Mouse (Mus musculus): ENCODE data around the gene Ckb. TPM values are rescaled to one million over a fixed set of nuclear protein-coding genes. Genes with fewer than 3 reads are reported as not detected.

The Ckb gene
- 1.7 TPM for polyA plus RNA-seq (2014; fragmentation: Illumina TruSeq; extraction: RNeasy Lipid Tissue Mini Kit (QIAGEN cat#74804))

GRCm38 (mm10) chr12:111672176-111672575 lies at the start of gene Ckb:
Gene Ckb (minus strand): TSS chr12:111672338.

DNA sequence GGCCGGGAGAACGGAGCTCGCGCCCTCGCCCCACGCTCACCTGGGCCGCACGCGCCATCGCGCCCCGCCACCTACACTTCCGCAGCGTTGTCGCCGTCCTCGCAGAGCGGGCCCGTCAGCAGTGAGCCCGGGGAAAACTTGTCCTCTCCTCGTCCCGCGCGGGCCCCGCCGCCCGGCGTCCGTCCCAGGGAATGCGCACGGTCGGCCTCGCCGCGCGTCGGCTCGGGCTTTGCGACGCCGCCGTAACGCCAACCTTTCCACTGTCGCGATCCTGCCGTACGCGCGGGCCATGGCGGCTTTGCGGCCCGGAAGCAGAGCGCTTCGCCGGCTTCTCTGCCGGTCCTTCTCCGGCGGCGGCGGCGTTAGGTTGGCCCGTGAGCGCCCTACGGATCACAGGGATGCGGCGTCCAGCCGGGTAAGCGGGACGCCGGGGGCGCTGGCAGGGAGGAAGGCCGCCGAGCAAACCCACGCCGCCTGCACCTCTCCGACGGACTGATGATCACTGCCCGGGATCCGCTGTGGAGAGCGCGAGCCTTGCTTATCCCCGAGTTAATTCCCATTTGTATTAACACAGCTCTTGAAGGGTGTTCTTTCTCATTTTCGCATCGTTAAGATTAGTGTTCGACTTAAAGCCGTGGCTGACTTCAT lies 41.0 kb upstream of the Ckb start, which contains the start of the genes Bag5 and Apopt1:
Bag5 (minus strand) TSS at position 254 of the 648 bp plus-strand sequence.
Apopt1 (plus strand) TSS at position 258 of the 648 bp plus-strand sequence.

DNA sequence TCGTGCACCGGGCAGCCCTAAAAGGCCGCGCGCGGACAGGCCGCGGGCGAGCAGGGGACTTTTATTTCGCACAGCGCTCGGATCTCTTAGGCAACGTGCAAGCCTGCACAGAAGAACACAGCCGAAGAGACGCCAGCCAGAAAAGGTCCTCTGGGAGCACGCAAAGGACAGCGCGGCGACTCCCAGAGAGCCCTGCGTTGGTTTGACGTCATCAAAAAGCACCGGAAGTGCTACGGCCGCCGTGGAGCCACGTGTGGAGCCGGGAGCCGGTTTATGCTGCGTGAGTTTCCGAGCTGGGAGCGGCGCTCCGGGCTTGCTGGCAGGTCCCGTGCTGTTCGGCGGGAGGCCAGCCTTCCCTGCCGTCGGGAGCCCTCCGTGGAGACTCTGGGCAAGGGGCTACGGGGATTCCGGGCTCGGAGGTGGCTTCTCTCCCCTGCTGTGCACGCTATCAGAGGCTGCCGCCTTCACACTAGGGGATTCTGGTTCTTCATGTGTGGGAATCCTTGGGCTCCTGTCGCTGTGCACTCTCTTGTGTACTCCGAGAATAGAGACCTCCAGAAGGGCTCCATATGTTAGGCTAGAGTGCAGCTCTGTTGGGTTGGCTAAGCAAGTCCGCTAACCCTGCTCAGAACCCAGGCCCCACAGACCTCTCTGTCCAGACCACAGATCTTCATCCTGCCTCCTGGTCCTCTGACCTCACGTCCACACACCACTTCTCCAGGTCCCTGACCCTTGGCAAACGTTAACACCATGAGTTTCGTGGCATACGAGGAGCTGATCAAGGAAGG lies 5.9 kb upstream of the Ckb start, which contains the start of gene Trmt61a:
Trmt61a (plus strand) TSS at position 224 of the 788 bp plus-strand sequence.

Other genes with a start within 250 kb of the Ckb start
- gene Tnfaip2, start 229.9 kb downstream of the Ckb start, polyA plus RNA-seq (2014; fragmentation: Illumina TruSeq; extraction: RNeasy Lipid Tissue Mini Kit (QIAGEN cat#74804)) = 1.5 TPM
- 4.5 TPM for gene Gm266, start 186.5 kb downstream of the Ckb start, polyA plus RNA-seq (2014; fragmentation: Illumina TruSeq; extraction: RNeasy Lipid Tissue Mini Kit (QIAGEN cat#74804))
- 762 TPM for gene Eif5, start 134.3 kb downstream of the Ckb start, polyA plus RNA-seq (2014; fragmentation: Illumina TruSeq; extraction: RNeasy Lipid Tissue Mini Kit (QIAGEN cat#74804))
- 248 TPM for gene Mark3, start 97.8 kb downstream of the Ckb start, polyA plus RNA-seq (2014; fragmentation: Illumina TruSeq; extraction: RNeasy Lipid Tissue Mini Kit (QIAGEN cat#74804))
- not detected for gene Trmt61a, start 5.8 kb upstream of the Ckb start, polyA plus RNA-seq (2014; fragmentation: Illumina TruSeq; extraction: RNeasy Lipid Tissue Mini Kit (QIAGEN cat#74804))
- gene Bag5, start 40.9 kb upstream of the Ckb start, polyA plus RNA-seq (2014; fragmentation: Illumina TruSeq; extraction: RNeasy Lipid Tissue Mini Kit (QIAGEN cat#74804)) = 32.5 TPM
- gene Apopt1, start 40.9 kb upstream of the Ckb start, polyA plus RNA-seq (2014; fragmentation: Illumina TruSeq; extraction: RNeasy Lipid Tissue Mini Kit (QIAGEN cat#74804)) = 31.3 TPM
- gene Klc1, start 86.5 kb upstream of the Ckb start, polyA plus RNA-seq (2014; fragmentation: Illumina TruSeq; extraction: RNeasy Lipid Tissue Mini Kit (QIAGEN cat#74804)) = 2.7 TPM
- gene Xrcc3, start 141.5 kb upstream of the Ckb start, polyA plus RNA-seq (2014; fragmentation: Illumina TruSeq; extraction: RNeasy Lipid Tissue Mini Kit (QIAGEN cat#74804)) = 0.26 TPM
- 15.9 TPM for gene Zfyve21, start 141.8 kb upstream of the Ckb start, polyA plus RNA-seq (2014; fragmentation: Illumina TruSeq; extraction: RNeasy Lipid Tissue Mini Kit (QIAGEN cat#74804))
- 6.9 TPM for gene Ppp1r13b, start 235.8 kb upstream of the Ckb start, polyA plus RNA-seq (2014; fragmentation: Illumina TruSeq; extraction: RNeasy Lipid Tissue Mini Kit (QIAGEN cat#74804))